Mouse (Mus musculus) kidney, embryonic 16.5 days (tissue): ENCODE results near the gene Nt5dc1. TPM values are rescaled to one million over a fixed set of nuclear protein-coding genes. Genes with fewer than 3 reads are reported as not detected.
A peak's percentile ranks its signal among the peaks of the same experiment; 100 is the strongest.

Source experiments
- ATAC-seq: fragments of 200-750 bp; cut with Nextera tagmentation; 2 replicates; pipeline ENCODE4 v1.8.0; 2017; ENCODE audit warnings: moderate TSS enrichment; ENCODE audit not compliant: low FRiP score, low TSS enrichment
- H3K27ac ChIP-seq: fragments of 300-500 bp; sonication (generic); 2 replicates; pipeline ENCODE4 v1.5.1; 2014; ENCODE audit warnings: low read length
- H3K27me3 ChIP-seq: fragments of 300-500 bp; sonication (generic); 2 replicates; pipeline ENCODE4 v1.6.1; 2014; ENCODE audit warnings: low read length, control low read depth, mixed read lengths; ENCODE audit not compliant: insufficient read depth
- H3K36me3 ChIP-seq: fragments of 300-500 bp; sonication (generic); 2 replicates; pipeline ENCODE4 v1.6.1; 2014; ENCODE audit warnings: low read length, control low read depth, mixed read lengths; ENCODE audit not compliant: insufficient read depth
- H3K4me1 ChIP-seq: fragments of 300-500 bp; sonication (generic); 2 replicates; pipeline ENCODE4 v1.6.1; 2014; ENCODE audit warnings: low read length, control low read depth, mixed read lengths; ENCODE audit not compliant: insufficient read depth
- H3K4me2 ChIP-seq: fragments of 300-500 bp; sonication (generic); replicated peaks from 2 replicates; pipeline ENCODE4 v1.6.1; 2014; ENCODE audit warnings: low read depth, low read length
- H3K4me3 ChIP-seq: fragments of 300-500 bp; sonication (generic); 2 replicates; pipeline ENCODE4 v1.5.1; 2014; ENCODE audit warnings: mild to moderate bottlenecking, low read length
- H3K9ac ChIP-seq: fragments of 300-500 bp; sonication (generic); replicated peaks from 2 replicates; pipeline ENCODE4 v1.6.1; 2014; ENCODE audit warnings: low read length
- H3K9me3 ChIP-seq: fragments of 300-500 bp; sonication (generic); 2 replicates; pipeline ENCODE4 v1.6.1; 2016; ENCODE audit warnings: low read length, control low read depth
- WGBS: fragments of 180-500 bp; shearing (Covaris S2); extraction: QIAGEN DNeasy Blood & Tissue Kit; methylation state at CpG from one replicate; pipeline ENCODE4 v1.1.7; 2014; 5-methylcytosine and 5-hydroxymethylcytosine counted together
- polyA plus RNA-seq: library from polyadenylated mRNA; unstranded; fragments of >200 nt; fragmentation: Nextera tagmentation; extraction: Ambion mirVana; gene quantifications from 2 replicates; pipeline ENCODE4 v1.2.1, GENCODE M21; 2015

Nt5dc1 gene
- polyA plus RNA-seq, 1 experiment from 2014 or later = 12.1 TPM

GRCm38 (mm10) chr10:34320809-34321208, 97.5 kb downstream of the Nt5dc1 start:
- Histone ChIP-seq H3K4me2 (no peak overlapping the region), H3K27ac (no peak overlapping the region), H3K36me3 (0 out of 2 replicates have a peak, but pooled peaks cover 3% of the 10 kb centered on the region), H3K9ac (no peak overlapping the region), H3K27me3 (no peaks in the 10 kb centered on the region), H3K4me3 (no peak overlapping the region), H3K9me3 (no peaks in the 10 kb centered on the region), H3K4me1 (peaks cover 7% of the 10 kb centered on the region; the same call in 1 of the 2 replicates)
- ATAC-seq = no peak
- 86% methylated on average over 2 of the region's 2 CpGs for WGBS

- ATAC-seq = no peak
- H3K36me3 ChIP-seq = 0 out of 2 replicates have a peak, but pooled peaks cover 3% of the 10 kb centered on the region
- peaks cover 7% of the 10 kb centered on the region; the same call in 1 of the 2 replicates for H3K4me1 ChIP-seq
- no peak overlapping the region for H3K4me3 ChIP-seq
- 30% methylated on average over 2 of the region's 2 CpGs for WGBS
- H3K4me2 ChIP-seq = no peak overlapping the region
- H3K27me3 ChIP-seq = no peaks in the 10 kb centered on the region
- no peak overlapping the region for H3K27ac ChIP-seq
- H3K9ac ChIP-seq = no peak overlapping the region
- H3K9me3 ChIP-seq = no peaks in the 10 kb centered on the region
Observed at GRCm38 (mm10) chr10:34317217-34317606, 101.1 kb downstream of the Nt5dc1 start.

DNA sequence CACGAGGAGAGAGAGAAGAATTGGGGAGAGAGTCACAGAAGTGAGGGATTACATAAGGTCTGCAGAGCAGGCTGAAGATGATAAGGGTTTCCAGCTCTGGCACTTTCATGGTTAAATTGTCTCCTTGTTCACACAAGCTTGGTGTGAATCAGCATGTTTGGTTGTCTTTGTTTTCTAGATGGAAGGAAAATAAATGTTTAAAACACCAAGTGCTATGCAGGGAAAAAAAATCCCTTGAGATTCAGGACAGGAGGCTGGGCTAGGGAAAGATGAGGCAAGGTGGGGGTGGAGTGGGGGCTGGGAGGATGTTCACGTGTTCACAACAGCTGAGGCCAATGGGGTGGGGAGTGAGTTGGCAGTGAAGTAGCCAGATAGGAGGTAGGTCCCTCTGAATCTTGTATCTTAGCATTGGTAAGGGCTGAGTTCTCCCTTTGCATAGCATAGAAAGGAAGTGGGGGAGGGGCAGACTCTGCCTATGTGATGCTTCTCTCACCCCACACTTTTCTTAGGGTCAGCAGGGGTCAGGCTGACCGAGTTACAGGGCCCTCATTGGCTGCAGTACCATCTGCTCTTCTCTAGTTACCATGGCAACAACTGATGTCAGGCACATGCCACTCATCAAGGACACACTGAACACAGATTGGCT, 101.7 kb downstream of the Nt5dc1 start:
- peak; percentile 70; the same call in 1 of the 2 replicates for ATAC-seq
- Histone ChIP-seq H3K9ac (no peak overlapping the region), H3K27me3 (no peaks in the 10 kb centered on the region), H3K9me3 (no peaks in the 10 kb centered on the region), H3K4me1 (peaks cover 7% of the 10 kb centered on the region; the same call in 1 of the 2 replicates), H3K4me2 (no peak overlapping the region), H3K4me3 (no peak overlapping the region), H3K27ac (no peak overlapping the region), H3K36me3 (no peaks in the 10 kb centered on the region)
- 2% methylated on average over 3 of the region's 3 CpGs for WGBS

GRCm38 (mm10) chr10:34312536-34312935, 105.8 kb downstream of the Nt5dc1 start:
- no peaks in the 10 kb centered on the region for H3K36me3 ChIP-seq
- ATAC-seq = no peak
- WGBS = 74% methylated on average over 3 of the region's 3 CpGs
- no peaks in the 10 kb centered on the region for H3K9me3 ChIP-seq
- peaks cover 7% of the 10 kb centered on the region; the same call in 1 of the 2 replicates for H3K4me1 ChIP-seq
- H3K4me2 ChIP-seq = no peak overlapping the region
- no peak overlapping the region for H3K9ac ChIP-seq
- no peaks in the 10 kb centered on the region for H3K27me3 ChIP-seq
- H3K27ac ChIP-seq = no peak overlapping the region
- H3K4me3 ChIP-seq = no peak overlapping the region

DNA sequence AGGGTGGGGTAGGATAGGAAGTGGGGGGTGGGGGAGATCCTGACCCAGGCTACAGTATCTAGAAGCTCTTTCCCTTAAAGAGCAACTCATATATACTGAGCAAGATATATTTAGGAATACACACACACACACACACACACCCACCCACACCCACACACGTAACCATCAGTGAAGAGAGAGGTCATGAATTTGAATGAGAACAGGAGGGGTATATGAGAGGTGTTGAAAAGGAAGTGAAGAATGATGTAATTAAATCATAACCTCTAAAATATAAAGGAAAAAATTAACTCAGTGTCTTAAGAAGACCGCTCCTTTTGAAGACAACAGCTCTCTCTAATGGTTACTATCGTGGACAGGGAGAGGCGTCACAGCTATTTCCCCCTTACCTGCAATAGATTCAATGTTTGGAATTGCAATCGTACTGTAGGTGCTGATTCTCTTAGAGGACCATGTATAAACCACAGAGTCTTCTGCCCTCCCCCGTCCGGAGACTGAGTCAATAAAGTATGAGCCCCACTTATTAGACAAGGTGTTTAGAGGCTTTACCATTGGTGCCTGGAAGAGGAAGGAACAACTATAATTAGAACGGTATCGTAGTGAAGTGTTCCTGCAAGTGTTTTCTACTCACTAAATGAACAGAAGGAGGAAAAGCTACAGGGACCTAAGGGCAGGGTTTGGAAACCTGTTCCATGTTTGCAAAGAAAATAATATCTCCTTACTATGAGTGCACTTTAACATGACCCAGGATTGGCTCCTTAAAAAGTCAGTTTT, 108.3 kb downstream of the Nt5dc1 start:
- H3K4me2 ChIP-seq = no peak overlapping the region
- no peak for ATAC-seq
- H3K9ac ChIP-seq = no peak overlapping the region

GRCm38 (mm10) chr10:34307070-34307469, 111.3 kb downstream of the Nt5dc1 start:
- no peaks in the 10 kb centered on the region for H3K4me1 ChIP-seq
- H3K9me3 ChIP-seq = no peaks in the 10 kb centered on the region
- no peak overlapping the region for H3K9ac ChIP-seq
- no peak for ATAC-seq
- H3K27ac ChIP-seq = no peak overlapping the region
- no peak overlapping the region for H3K4me2 ChIP-seq
- no peaks in the 10 kb centered on the region for H3K36me3 ChIP-seq
- H3K27me3 ChIP-seq = no peaks in the 10 kb centered on the region
- H3K4me3 ChIP-seq = no peak overlapping the region

More for the DNA sequence above, 108.3 kb downstream of the Nt5dc1 start:
- Histone ChIP-seq H3K36me3 (no peaks in the 10 kb centered on the region), H3K4me1 (no peaks in the 10 kb centered on the region), H3K27ac (no peak overlapping the region), H3K9me3 (no peaks in the 10 kb centered on the region), H3K4me3 (no peak overlapping the region), H3K27me3 (no peaks in the 10 kb centered on the region)
- 90% methylated on average over 9 of the region's 9 CpGs for WGBS

- H3K9ac ChIP-seq = no peak overlapping the region
- H3K27ac ChIP-seq = no peak overlapping the region
- 44% methylated on average over 5 of the region's 5 CpGs for WGBS
- H3K4me1 ChIP-seq = peaks cover 24% of the 10 kb centered on the region
- H3K9me3 ChIP-seq = no peaks in the 10 kb centered on the region
- no peak overlapping the region for H3K4me3 ChIP-seq
- H3K27me3 ChIP-seq = no peaks in the 10 kb centered on the region
- H3K36me3 ChIP-seq = no peaks in the 10 kb centered on the region
- H3K4me2 ChIP-seq = peak overlapping the region; percentile 31
- no peak for ATAC-seq
Observed at GRCm38 (mm10) chr10:34300368-34300767, 118.0 kb downstream of the Nt5dc1 start.

GRCm38 (mm10) chr10:34297980-34298753, 120.2 kb downstream of the Nt5dc1 start:
- ATAC-seq = peak; percentile 24; the same call in 1 of the 2 replicates

GRCm38 (mm10) chr10:34297299-34297979, 120.9 kb downstream of the Nt5dc1 start, which contains the start of gene Tspyl4:
Gene Tspyl4, plus strand, starts transcription at chr10:34297442.
- H3K4me1 ChIP-seq = peaks cover 24% of the 10 kb centered on the region
- under 1% methylated on average over 38 of the region's 38 CpGs for WGBS
- no peak within 1 kb of the TSS for H3K27ac ChIP-seq
- H3K36me3 ChIP-seq = no peaks in the 10 kb centered on the region
- peak within 1 kb of the TSS; percentile 77 for H3K4me3 ChIP-seq
- peak within 1 kb of the TSS; percentile 72 for H3K9ac ChIP-seq
- peak; percentile 97 for ATAC-seq
- H3K27me3 ChIP-seq = no peaks in the 10 kb centered on the region
- no peaks in the 10 kb centered on the region for H3K9me3 ChIP-seq
- peak within 1 kb of the TSS; percentile 94 for H3K4me2 ChIP-seq

More at GRCm38 (mm10) chr10:34297980-34298753, 120.2 kb downstream of the Nt5dc1 start:
- 42% methylated on average over 25 of the region's 25 CpGs for WGBS
- Histone ChIP-seq H3K27ac (no peak overlapping the region), H3K9me3 (no peaks in the 10 kb centered on the region), H3K36me3 (no peaks in the 10 kb centered on the region), H3K4me2 (peak overlapping the region; percentile 94), H3K27me3 (no peaks in the 10 kb centered on the region), H3K9ac (peak overlapping the region; percentile 72), H3K4me1 (peaks cover 24% of the 10 kb centered on the region), H3K4me3 (peak overlapping the region; percentile 77)
